In genomic region chr15:97764532-97764931, GRCm38 (mm10) we compare ENCODE assay signal across 23 mouse cellular contexts. TPM values are rescaled to one million over a fixed set of nuclear protein-coding genes. Genes with fewer than 3 reads are reported as not detected.
DNase-seq lines count a peak whose midpoint lies in the region; ATAC-seq and TF ChIP-seq lines count a peak whose summit lies in the region.
"Had no signal": no experiment of that assay in that cellular context is flagged by ENCODE, and none has a peak within 500 bp of the region (broad histone marks: within the 10 kb centered on the region; RNA-seq: fewer than 3 reads in every experiment).

No protein-coding gene starts in this region.

- WGBS in heart, embryonic 10.5 days, result 71% methylated on average over 2 of the region's 2 CpGs
- 83% methylated on average over 2 of the region's 2 CpGs for WGBS in kidney, embryonic 16.5 days
- WGBS in kidney, embryonic 14.5 days, result 72% methylated on average over 2 of the region's 2 CpGs
- WGBS in lung, postnatal 0 days, result 50% methylated on average over 2 of the region's 2 CpGs

- peaks cover 88% of the 10 kb centered on the region for H3K27me3 ChIP-seq in heart, embryonic 10.5 days (ENCODE audit: insufficient read depth, poor library complexity, severe bottlenecking)
- peaks cover 5% of the 10 kb centered on the region; the same call in 1 of the 2 replicates for H3K27me3 ChIP-seq in kidney, embryonic 16.5 days (ENCODE audit: insufficient read depth, low read length)
- H3K27me3 ChIP-seq in kidney, embryonic 14.5 days (ENCODE audit: control insufficient read depth, insufficient read depth, low read length), result peaks cover 9% of the 10 kb centered on the region
- no peaks in the 10 kb centered on the region for H3K27me3 ChIP-seq in lung, postnatal 0 days (replicated peaks; ENCODE audit: insufficient read depth, low read length)

- no peak overlapping the region for H3K4me3 ChIP-seq in heart, embryonic 10.5 days
- no peak overlapping the region for H3K4me3 ChIP-seq in kidney, embryonic 16.5 days (ENCODE audit: low read length)
- no peak overlapping the region for H3K4me3 ChIP-seq in kidney, embryonic 14.5 days (ENCODE audit: low read length)
- no peak overlapping the region for H3K4me3 ChIP-seq in lung, postnatal 0 days (ENCODE audit: low read depth, low read length)
- H3K4me3 ChIP-seq: embryonic facial prominence, embryonic 13.5 days; forebrain, embryonic 15.5 days; midbrain, embryonic 15.5 days; myocyte; stomach, embryonic 15.5 days had no signal

- no peak for TF ChIP-seq EP300 in lung, postnatal 0 days (IDR thresholded peaks at IDR 0.05)

- DNase-seq in heart, embryonic 10.5 days (ENCODE audit: low spot score), result no peak
- DNase-seq in heart, postnatal 25 days (ENCODE audit: low spot score), result no peak
- peak; percentile 54 for DNase-seq in lung, postnatal 0 days (ENCODE audit: low spot score)
- DNase-seq in lung, postnatal 36 days, result no peak
- DNase-seq in adrenal gland, postnatal 25 days, result no peak
- DNase-seq: B cell, adult 2 months; cerebellum, adult 9-11 months; gastrocnemius, postnatal 25 days; heart, postnatal 10 days; lung, postnatal 10 days; right cerebral cortex, postnatal 14 days; thymus, adult 18-20 months had no signal

- peaks cover 67% of the 10 kb centered on the region for H3K4me1 ChIP-seq in heart, embryonic 10.5 days
- H3K4me1 ChIP-seq in kidney, embryonic 16.5 days (ENCODE audit: insufficient read depth, low read length), result peaks cover 57% of the 10 kb centered on the region
- peaks cover 36% of the 10 kb centered on the region for H3K4me1 ChIP-seq in kidney, embryonic 14.5 days (ENCODE audit: control insufficient read depth, insufficient read depth, low read length)
- peaks cover 10% of the 10 kb centered on the region for H3K4me1 ChIP-seq in lung, postnatal 0 days (ENCODE audit: insufficient read depth, low read depth, low read length)

- peak overlapping the region; percentile 90; the same call in 1 of the 2 replicates for H3K27ac ChIP-seq in heart, embryonic 10.5 days
- H3K27ac ChIP-seq in kidney, embryonic 16.5 days (ENCODE audit: low read length), result 0 out of 2 replicates have a peak overlapping the region, but pooled peaks have one; percentile 35
- H3K27ac ChIP-seq in kidney, embryonic 14.5 days (ENCODE audit: low read depth, low read length), result no peak overlapping the region
- peak overlapping the region; percentile 51; the same call in 1 of the 2 replicates for H3K27ac ChIP-seq in lung, postnatal 0 days (ENCODE audit: low read length)
- H3K27ac ChIP-seq: embryonic facial prominence, embryonic 13.5 days; forebrain, embryonic 15.5 days; hindbrain, embryonic 13.5 days; liver, embryonic 14.5 days; midbrain, embryonic 15.5 days; stomach, embryonic 15.5 days had no signal

- no peak for ATAC-seq in kidney, embryonic 16.5 days (ENCODE audit: low FRiP score, low TSS enrichment)
- ATAC-seq in kidney, embryonic 14.5 days (ENCODE audit: low FRiP score, low TSS enrichment), result no peak
- no peak for ATAC-seq in lung, postnatal 0 days
- ATAC-seq: forebrain, embryonic 15.5 days; inflammation-experienced regulatory T-cells, adult 6 months; midbrain, embryonic 15.5 days had no signal

- intact Hi-C loops in heart, postnatal 25 days (cut with DNase I), result no loop called here

- peaks cover 9% of the 10 kb centered on the region; the same call in 1 of the 2 replicates for H3K36me3 ChIP-seq in heart, embryonic 10.5 days
- H3K36me3 ChIP-seq in kidney, embryonic 16.5 days (ENCODE audit: insufficient read depth, low read length), result 0 out of 2 replicates have a peak, but pooled peaks cover 3% of the 10 kb centered on the region
- H3K36me3 ChIP-seq in kidney, embryonic 14.5 days (ENCODE audit: control insufficient read depth, insufficient read depth, low read length), result 0 out of 2 replicates have a peak, but pooled peaks cover 4% of the 10 kb centered on the region
- H3K36me3 ChIP-seq in lung, postnatal 0 days (ENCODE audit: insufficient read depth, low read length), result 0 out of 2 replicates have a peak, but pooled peaks cover 4% of the 10 kb centered on the region
- H3K36me3 ChIP-seq: embryonic facial prominence, embryonic 13.5 days; forebrain, embryonic 15.5 days; hindbrain, embryonic 13.5 days; midbrain, embryonic 15.5 days; stomach, embryonic 15.5 days had no signal

- no peaks in the 10 kb centered on the region for H3K9me3 ChIP-seq in heart, embryonic 10.5 days
- no peaks in the 10 kb centered on the region for H3K9me3 ChIP-seq in kidney, embryonic 16.5 days (ENCODE audit: low read length)
- no peaks in the 10 kb centered on the region for H3K9me3 ChIP-seq in kidney, embryonic 14.5 days (ENCODE audit: control insufficient read depth, low read length)
- no peaks in the 10 kb centered on the region for H3K9me3 ChIP-seq in lung, postnatal 0 days (ENCODE audit: low read length)
- H3K9me3 ChIP-seq: embryonic facial prominence, embryonic 13.5 days; forebrain, embryonic 15.5 days; hindbrain, embryonic 13.5 days; midbrain, embryonic 15.5 days; stomach, embryonic 15.5 days had no signal

- no peak for TF ChIP-seq CTCF in lung, postnatal 0 days (IDR thresholded peaks at IDR 0.05)

- no peak overlapping the region for H3K4me2 ChIP-seq in kidney, embryonic 16.5 days (replicated peaks; ENCODE audit: low read depth, low read length)
- H3K4me2 ChIP-seq in kidney, embryonic 14.5 days (replicated peaks; ENCODE audit: low read depth, low read length), result no peak overlapping the region; the same call in 1 of the 2 replicates
- 0 out of 2 replicates have a peak overlapping the region, but pooled peaks have one; percentile 69 for H3K4me2 ChIP-seq in lung, postnatal 0 days (replicated peaks; ENCODE audit: low read depth, low read length)

- no peak overlapping the region for H3K9ac ChIP-seq in kidney, embryonic 16.5 days (replicated peaks; ENCODE audit: low read length)
- no peak overlapping the region for H3K9ac ChIP-seq in kidney, embryonic 14.5 days (ENCODE audit: low read depth, low read length)
- no peak overlapping the region for H3K9ac ChIP-seq in lung, postnatal 0 days (replicated peaks; ENCODE audit: low read depth)
- H3K9ac ChIP-seq: embryonic facial prominence, embryonic 13.5 days; forebrain, embryonic 15.5 days; hindbrain, embryonic 13.5 days; liver, embryonic 14.5 days; midbrain, embryonic 15.5 days; stomach, embryonic 15.5 days had no signal

RNA-seq across cellular contexts. Expression of gene Rapgef3, which starts 3.2 kb away (rescaled TPM):
- 10.2 and 13.4 TPM in 2 replicates for polyA plus RNA-seq in heart, embryonic 10.5 days (2016; fragmentation: Nextera tagmentation; extraction: Ambion mirVana)
- total RNA-seq in heart, postnatal 25 days (2021), result 10 to 100 TPM; 20.7 to 26.5 TPM
- polyA plus RNA-seq in kidney, embryonic 16.5 days (2015; fragmentation: Nextera tagmentation; extraction: Ambion mirVana), result 36.3 and 36.4 TPM in 2 replicates
- 11.9 and 15.7 TPM in 2 replicates for polyA plus RNA-seq in kidney, embryonic 14.5 days (2014; fragmentation: Nextera tagmentation; extraction: Ambion mirVana)
- 18.7 and 25.5 TPM in 2 replicates for polyA plus RNA-seq in lung, postnatal 0 days (2015; fragmentation: Nextera tagmentation; extraction: Ambion mirVana)
- 16.9 and 26.0 TPM in 2 replicates for total RNA-seq in adrenal gland, postnatal 25 days (2021)
- polyA plus RNA-seq: inflammation-experienced regulatory T-cells, adult 6 months had no signal

RNA-seq across cellular contexts. Expression of gene Slc48a1, which starts 13.8 kb away (rescaled TPM):
- 32.1 and 41.1 TPM in 2 replicates for polyA plus RNA-seq in heart, embryonic 10.5 days (2016; fragmentation: Nextera tagmentation; extraction: Ambion mirVana)
- total RNA-seq in heart, postnatal 25 days (2021), result 10 to 100 TPM; 76.5 to 83.0 TPM
- 81.7 and 81.9 TPM in 2 replicates for polyA plus RNA-seq in kidney, embryonic 16.5 days (2015; fragmentation: Nextera tagmentation; extraction: Ambion mirVana)
- 34.4 and 36.1 TPM in 2 replicates for polyA plus RNA-seq in kidney, embryonic 14.5 days (2014; fragmentation: Nextera tagmentation; extraction: Ambion mirVana)
- polyA plus RNA-seq in lung, postnatal 0 days (2015; fragmentation: Nextera tagmentation; extraction: Ambion mirVana), result 69.5 and 75.7 TPM in 2 replicates
- 92.4 and 108 TPM in 2 replicates for total RNA-seq in adrenal gland, postnatal 25 days (2021)

RNA-seq across cellular contexts. Expression of gene Endou, which starts 33.4 kb away (rescaled TPM):
- polyA plus RNA-seq in heart, embryonic 10.5 days (2016; fragmentation: Nextera tagmentation; extraction: Ambion mirVana), result 0.11 and 0.18 TPM in 2 replicates
- 1 to 10 TPM; 1.4 to 1.8 TPM for total RNA-seq in heart, postnatal 25 days (2021)
- polyA plus RNA-seq in kidney, embryonic 16.5 days (2015; fragmentation: Nextera tagmentation; extraction: Ambion mirVana), result 0.45 and 0.60 TPM in 2 replicates
- polyA plus RNA-seq in kidney, embryonic 14.5 days (2014; fragmentation: Nextera tagmentation; extraction: Ambion mirVana), result 0.20 and 0.34 TPM in 2 replicates
- 2.1 and 2.9 TPM in 2 replicates for polyA plus RNA-seq in lung, postnatal 0 days (2015; fragmentation: Nextera tagmentation; extraction: Ambion mirVana)
- total RNA-seq in adrenal gland, postnatal 25 days (2021), result 0.71 and 0.82 TPM in 2 replicates
- polyA plus RNA-seq: inflammation-experienced regulatory T-cells, adult 6 months; neural tube, embryonic 14.5 days had no signal

RNA-seq across cellular contexts. Expression of gene Rpap3, which starts 58.9 kb away (rescaled TPM):
- 24.0 and 27.1 TPM in 2 replicates for polyA plus RNA-seq in heart, embryonic 10.5 days (2016; fragmentation: Nextera tagmentation; extraction: Ambion mirVana)
- total RNA-seq in heart, postnatal 25 days (2021), result 10 to 100 TPM; 12.8 to 14.3 TPM
- polyA plus RNA-seq in kidney, embryonic 16.5 days (2015; fragmentation: Nextera tagmentation; extraction: Ambion mirVana), result 31.0 and 33.0 TPM in 2 replicates
- 37.2 and 47.2 TPM in 2 replicates for polyA plus RNA-seq in kidney, embryonic 14.5 days (2014; fragmentation: Nextera tagmentation; extraction: Ambion mirVana)
- 14.3 and 15.5 TPM in 2 replicates for polyA plus RNA-seq in lung, postnatal 0 days (2015; fragmentation: Nextera tagmentation; extraction: Ambion mirVana)
- 20.1 and 25.4 TPM in 2 replicates for total RNA-seq in adrenal gland, postnatal 25 days (2021)
